Mouse (Mus musculus): ENCODE results near the gene Ube2d3. TPM values are rescaled to one million over a fixed set of nuclear protein-coding genes. Genes with fewer than 3 reads are reported as not detected.
"Not testable (repeated sequence)": the region's sequence is repeated elsewhere in the genome, so short reads cannot be mapped to it uniquely, and the experiment has no call there.

Ube2d3 gene
- total and polyA plus RNA-seq, 3 experiments = 285 to 416 (median 357) TPM

DNA sequence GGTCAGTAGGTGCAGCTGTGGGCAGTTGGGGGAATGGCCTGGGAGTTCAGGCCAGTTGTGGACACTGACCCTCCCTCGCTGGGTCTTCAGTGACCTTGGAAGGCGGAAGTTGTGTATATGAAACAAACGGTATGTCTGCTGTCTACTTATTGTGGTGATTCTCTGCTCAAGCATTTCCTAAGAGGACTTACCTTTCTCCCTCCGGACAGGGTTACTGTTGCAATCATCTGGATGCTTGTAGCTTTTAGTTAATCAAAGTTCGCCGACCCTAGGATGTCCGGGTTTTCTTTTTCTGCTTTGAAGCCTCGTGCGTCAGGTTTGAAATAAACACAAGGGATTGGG, 47.9 kb downstream of the Ube2d3 start:
- Histone ChIP-seq H3K79me2 (replicated peaks; ENCODE audit: control insufficient read depth, insufficient read depth, low read length) (no peaks in the 10 kb centered on the region; the same call in 1 of the 2 replicates), H3K4me3 (peak overlapping the region; percentile 87), H3K9ac (ENCODE audit: low read depth, low read length) (peak overlapping the region; percentile 94), H3K27ac (peak overlapping the region; percentile 89), H3K36me3 (ENCODE audit: control insufficient read depth, insufficient read depth, low read length) (no peaks in the 10 kb centered on the region), H3K27me3 (ENCODE audit: control insufficient read depth, insufficient read depth, low read length) (no peaks in the 10 kb centered on the region), H3K4me1 (ENCODE audit: control insufficient read depth, insufficient read depth, low read length) (no peaks in the 10 kb centered on the region)
- TF ChIP-seq CTCF (IDR thresholded peaks at IDR 0.05) (no peak), POLR2A (IDR thresholded peaks at IDR 0.05; ENCODE audit: insufficient read depth, low read depth, low read length) (no peak)
- intact Hi-C loops (cut with DNase I) = loop anchor here (5.0 kb wide), 2 partner anchors 36 to 84 kb away; no protein-coding TSS in a partner anchor
- DNase-seq = no peak
- 2% methylated on average over 9 of the region's 9 CpGs for WGBS

DNA sequence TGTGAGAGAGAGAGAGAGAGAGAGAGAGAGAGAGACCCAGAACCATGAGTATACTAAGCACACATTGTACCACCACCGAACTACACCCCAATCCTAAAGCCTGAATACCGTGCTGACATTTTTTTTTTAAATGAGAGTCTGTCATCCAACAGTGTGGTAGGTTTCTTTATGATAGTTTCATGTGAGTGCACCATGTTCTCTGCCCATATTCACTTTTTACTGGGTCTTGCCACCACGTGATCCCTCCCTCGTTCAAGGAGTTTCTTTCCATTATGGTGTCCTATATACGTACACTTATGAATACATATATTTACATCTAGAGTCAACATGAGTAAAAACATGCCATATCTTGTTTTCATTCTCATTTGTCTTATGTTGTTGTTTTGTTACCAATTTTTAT, 48.4 kb downstream of the Ube2d3 start:
- no peaks in the 10 kb centered on the region for H3K27me3 ChIP-seq (ENCODE audit: control insufficient read depth, insufficient read depth, low read length)
- H3K4me3 ChIP-seq = no peak overlapping the region
- peak overlapping the region; percentile 94 for H3K9ac ChIP-seq (ENCODE audit: low read depth, low read length)
- DNase-seq = no peak
- WGBS = 49% methylated on average over 5 of the region's 5 CpGs
- no peaks in the 10 kb centered on the region for H3K4me1 ChIP-seq (ENCODE audit: control insufficient read depth, insufficient read depth, low read length)
- no peaks in the 10 kb centered on the region; the same call in 1 of the 2 replicates for H3K79me2 ChIP-seq (replicated peaks; ENCODE audit: control insufficient read depth, insufficient read depth, low read length)
- TF ChIP-seq POLR2A (IDR thresholded peaks at IDR 0.05; ENCODE audit: insufficient read depth, low read depth, low read length) (no peak), EP300 (IDR thresholded peaks at IDR 0.05; ENCODE audit: insufficient read depth, low read depth, low read length) (no peak), CTCF (IDR thresholded peaks at IDR 0.05) (no peak)
- no peak overlapping the region for H3K27ac ChIP-seq
- no peaks in the 10 kb centered on the region for H3K36me3 ChIP-seq (ENCODE audit: control insufficient read depth, insufficient read depth, low read length)
- intact Hi-C loops (cut with DNase I) = loop anchor here (5.0 kb wide), 2 partner anchors 36 to 84 kb away; no protein-coding TSS in a partner anchor

DNA sequence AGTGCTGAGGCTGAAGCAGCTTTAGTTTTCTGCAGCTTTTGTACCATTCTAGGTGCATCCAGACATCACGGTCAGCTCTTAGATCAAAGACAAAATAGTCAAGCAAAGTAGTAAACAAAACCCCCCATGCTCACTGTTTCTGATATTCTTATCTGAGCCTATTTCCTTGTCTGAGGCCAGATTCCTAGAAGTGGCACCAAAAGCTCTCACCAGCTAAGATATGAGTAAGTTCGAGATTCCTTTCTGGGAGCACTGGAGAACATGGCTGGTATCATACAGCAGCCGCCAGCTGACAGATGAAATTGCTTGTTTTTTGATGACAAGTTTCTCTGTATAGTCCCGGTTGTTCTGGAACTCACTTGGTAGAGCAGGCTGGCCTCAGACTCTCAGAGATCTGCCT, 49.9 kb downstream of the Ube2d3 start:
- intact Hi-C loops (cut with DNase I) = loop anchor here (5.0 kb wide), 2 partner anchors 34 to 86 kb away; no protein-coding TSS in a partner anchor
- Histone ChIP-seq H3K4me3 (no peak overlapping the region), H3K27ac (no peak overlapping the region), H3K27me3 (ENCODE audit: control insufficient read depth, insufficient read depth, low read length) (no peaks in the 10 kb centered on the region), H3K9ac (ENCODE audit: low read depth, low read length) (no peak overlapping the region), H3K36me3 (ENCODE audit: control insufficient read depth, insufficient read depth, low read length) (no peaks in the 10 kb centered on the region), H3K79me2 (replicated peaks; ENCODE audit: control insufficient read depth, insufficient read depth, low read length) (no peaks in the 10 kb centered on the region; the same call in 1 of the 2 replicates), H3K4me1 (ENCODE audit: control insufficient read depth, insufficient read depth, low read length) (no peaks in the 10 kb centered on the region)
- DNase-seq = no peak
- WGBS = 67% methylated on average over 4 of the region's 4 CpGs
- TF ChIP-seq POLR2A (IDR thresholded peaks at IDR 0.05; ENCODE audit: insufficient read depth, low read depth, low read length) = no peak
- TF ChIP-seq CTCF (IDR thresholded peaks at IDR 0.05) = no peak
- no peak for TF ChIP-seq EP300 (IDR thresholded peaks at IDR 0.05; ENCODE audit: insufficient read depth, low read depth, low read length)

DNA sequence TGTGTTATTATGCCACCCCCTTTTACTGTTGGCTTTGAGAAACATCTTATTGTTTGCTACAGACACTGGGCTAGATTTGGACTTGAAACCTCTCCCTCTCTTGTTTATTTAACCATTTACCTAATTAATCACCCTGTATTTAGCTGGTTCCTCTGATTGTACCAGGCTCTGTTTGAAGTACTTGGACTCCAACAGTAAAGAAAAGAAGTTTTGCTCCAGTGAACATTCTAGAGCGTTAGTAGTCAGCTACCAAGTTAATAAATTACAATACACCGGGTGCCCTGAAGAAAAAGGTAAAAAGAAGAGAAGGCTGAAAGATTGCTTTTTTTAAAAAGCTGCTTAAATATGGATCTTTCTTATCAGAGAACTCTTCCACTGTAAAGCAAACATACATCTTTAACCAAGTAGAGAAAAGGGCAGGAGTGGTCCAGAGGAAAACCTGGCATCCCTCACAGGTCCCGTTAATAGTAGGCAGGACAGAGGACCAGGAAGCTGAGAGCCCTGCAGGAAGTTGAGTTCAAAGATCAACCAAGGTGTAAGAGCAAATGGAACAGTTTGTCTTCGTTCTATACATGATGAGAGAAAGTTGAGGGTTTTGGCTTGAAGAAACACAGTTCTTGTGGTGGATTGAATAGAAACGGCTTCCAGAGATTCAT, 52.0 kb downstream of the Ube2d3 start:
- H3K79me2 ChIP-seq (replicated peaks; ENCODE audit: control insufficient read depth, insufficient read depth, low read length) = no peaks in the 10 kb centered on the region; the same call in 1 of the 2 replicates

DNA sequence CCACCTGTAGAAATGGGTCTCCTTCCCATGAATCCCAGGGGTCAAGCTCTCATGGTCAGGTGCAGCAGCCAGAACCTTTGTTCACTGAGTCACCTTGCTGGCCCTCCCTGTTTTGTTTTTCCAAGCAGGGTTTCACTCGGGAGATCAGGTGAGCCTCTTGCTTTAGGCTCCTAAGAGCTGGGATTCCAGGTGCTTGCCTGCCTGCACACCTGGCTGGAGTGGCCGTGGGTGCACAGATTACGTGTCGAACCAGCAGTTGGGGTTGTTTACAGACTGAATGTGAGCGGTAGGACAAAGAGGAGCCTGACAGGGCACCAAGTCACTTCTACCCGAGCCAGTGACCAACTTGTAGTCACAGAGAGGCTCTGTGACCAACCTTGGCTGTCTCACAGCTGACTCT, 53.2 kb downstream of the Ube2d3 start:
- no peak for TF ChIP-seq POLR2A (IDR thresholded peaks at IDR 0.05; ENCODE audit: insufficient read depth, low read depth, low read length)
- no peak for TF ChIP-seq EP300 (IDR thresholded peaks at IDR 0.05; ENCODE audit: insufficient read depth, low read depth, low read length)
- no peak for TF ChIP-seq CTCF (IDR thresholded peaks at IDR 0.05)
- no peaks in the 10 kb centered on the region for H3K79me2 ChIP-seq (replicated peaks; ENCODE audit: control insufficient read depth, insufficient read depth, low read length)
- 93% methylated on average over 6 of the region's 6 CpGs for WGBS
- H3K4me3 ChIP-seq = no peak overlapping the region
- intact Hi-C loops (cut with DNase I) = no loop called here
- no peak for DNase-seq
- H3K27me3 ChIP-seq (ENCODE audit: control insufficient read depth, insufficient read depth, low read length) = no peaks in the 10 kb centered on the region
- H3K27ac ChIP-seq = no peak overlapping the region
- no peak overlapping the region for H3K9ac ChIP-seq (ENCODE audit: low read depth, low read length)
- H3K36me3 ChIP-seq (ENCODE audit: control insufficient read depth, insufficient read depth, low read length) = no peaks in the 10 kb centered on the region
- H3K4me1 ChIP-seq (ENCODE audit: control insufficient read depth, insufficient read depth, low read length) = no peaks in the 10 kb centered on the region

More for the DNA sequence above, 52.0 kb downstream of the Ube2d3 start:
- TF ChIP-seq POLR2A (IDR thresholded peaks at IDR 0.05; ENCODE audit: insufficient read depth, low read depth, low read length) (no peak), CTCF (IDR thresholded peaks at IDR 0.05) (no peak), EP300 (IDR thresholded peaks at IDR 0.05; ENCODE audit: insufficient read depth, low read depth, low read length) (no peak)
- H3K4me1 ChIP-seq (ENCODE audit: control insufficient read depth, insufficient read depth, low read length) = no peaks in the 10 kb centered on the region
- no peak overlapping the region for H3K9ac ChIP-seq (ENCODE audit: low read depth, low read length)
- no peak overlapping the region for H3K27ac ChIP-seq
- H3K27me3 ChIP-seq (ENCODE audit: control insufficient read depth, insufficient read depth, low read length) = no peaks in the 10 kb centered on the region
- WGBS = 82% methylated on average over 5 of the region's 5 CpGs
- DNase-seq = no peak
- intact Hi-C loops (cut with DNase I) = loop anchor here (5.0 kb wide), 2 partner anchors 32 to 88 kb away; no protein-coding TSS in a partner anchor
- H3K36me3 ChIP-seq (ENCODE audit: control insufficient read depth, insufficient read depth, low read length) = no peaks in the 10 kb centered on the region
- H3K4me3 ChIP-seq = no peak overlapping the region

DNA sequence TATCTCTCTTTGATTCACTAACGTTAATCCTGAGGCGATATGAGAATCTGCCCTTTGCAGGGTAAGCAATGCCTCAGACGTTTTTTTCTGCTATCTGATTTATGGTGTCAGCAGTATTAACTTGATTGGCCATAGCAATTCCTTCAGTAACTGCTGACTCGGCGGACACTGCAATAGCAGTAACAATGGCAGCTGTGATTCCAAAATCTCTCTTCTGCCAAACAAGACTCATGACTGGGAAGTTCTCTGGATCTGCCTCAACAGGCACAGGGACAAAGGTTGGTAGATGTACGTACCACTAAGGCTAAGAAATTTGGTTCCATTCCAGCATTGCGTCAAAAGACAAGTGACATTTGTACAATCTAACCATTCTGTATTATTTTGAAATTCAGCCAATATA, 55.4 kb downstream of the Ube2d3 start:
- DNase-seq; intact Hi-C loops (cut with DNase I); H3K9ac ChIP-seq (ENCODE audit: low read depth, low read length); H3K36me3 ChIP-seq (ENCODE audit: control insufficient read depth, insufficient read depth, low read length); H3K79me2 ChIP-seq (replicated peaks; ENCODE audit: control insufficient read depth, insufficient read depth, low read length); H3K4me1 ChIP-seq (ENCODE audit: control insufficient read depth, insufficient read depth, low read length); H3K27me3 ChIP-seq (ENCODE audit: control insufficient read depth, insufficient read depth, low read length); H3K4me3 ChIP-seq; H3K27ac ChIP-seq: not testable (repeated sequence)
- 82% methylated on average over 7 of the region's 7 CpGs for WGBS

All from heart, adult 2 months (tissue).